Mouse (Mus musculus) left cerebral cortex, postnatal 10 days (tissue): ENCODE measurements around the gene Acan. TPM values are rescaled to one million over a fixed set of nuclear protein-coding genes. Genes with fewer than 3 reads are reported as not detected.

Experiments used
- DNase-seq, 2 experiments: peaks; one replicate each; pipeline ENCODE4 v3.0.0; 2021 to 2022; ENCODE audit warnings: low spot score in 2 of 2, mixed read lengths in 1 of 2; ENCODE audit errors: extremely low spot score in 1 of 2
- intact Hi-C: fragments of 180-260 bp; cut with DNase I; formaldehyde crosslinking; loops from one replicate; pipeline ENCODE4 v1.15.1; 2025
- total RNA-seq, 2 experiments: library from RNA; stranded (reverse); gene quantifications; 2 replicates each; pipeline ENCODE4 v1.2.3; 2021

Acan gene
- total RNA-seq, 2 experiments from 2014 or later, result 3.3 to 3.6 TPM

GRCm38 (mm10) chr7:79130843-79131444 is 77.7 kb downstream of the Acan start, which contains the start of gene Hapln3:
TSS of gene Hapln3 (minus strand) at chr7:79131018.
- intact Hi-C loops, result no loop called here
- peak in 1 of 2 experiments; percentile 74 for DNase-seq

GRCm38 (mm10) chr7:79133391-79133790 is 80.1 kb downstream of the Acan start:
- no peak for DNase-seq
- intact Hi-C loops, result no loop called here

GRCm38 (mm10) chr7:79139328-79139824 is 86.1 kb downstream of the Acan start:
- intact Hi-C loops, result no loop called here
- no peak for DNase-seq

- intact Hi-C loops, result loop anchor here (5.0 kb wide), 2 partner anchors 87 to 207 kb away; no protein-coding TSS in a partner anchor
- DNase-seq, result no peak
Observed at GRCm38 (mm10) chr7:79139891-79140591, 86.8 kb downstream of the Acan start.

- peak; percentile 72 to 85 for DNase-seq
- intact Hi-C loops, result loop anchor here (5.0 kb wide), 2 partner anchors 86 to 206 kb away; no protein-coding TSS in a partner anchor
Observed at GRCm38 (mm10) chr7:79140897-79141296, 87.6 kb downstream of the Acan start.

GRCm38 (mm10) chr7:79147011-79147837 is 93.9 kb downstream of the Acan start:
- intact Hi-C loops, result no loop called here
- DNase-seq, result no peak

GRCm38 (mm10) chr7:79147931-79148653 is 94.8 kb downstream of the Acan start:
- DNase-seq, result no peak
- intact Hi-C loops, result no loop called here

GRCm38 (mm10) chr7:79148711-79149266 is 95.5 kb downstream of the Acan start, which contains the start of gene Mfge8:
TSS of gene Mfge8 (minus strand) at chr7:79149060.
- intact Hi-C loops, result no loop called here

GRCm38 (mm10) chr7:79149522-79149921 is 96.2 kb downstream of the Acan start:
- intact Hi-C loops, result no loop called here
- DNase-seq, result no peak

More at GRCm38 (mm10) chr7:79148711-79149266, 95.5 kb downstream of the Acan start, which contains the start of gene Mfge8:
- peak; percentile 66 to 92 for DNase-seq

- intact Hi-C loops, result no loop called here
- no peak for DNase-seq
Observed at GRCm38 (mm10) chr7:79159406-79159805, 106.1 kb downstream of the Acan start.

Other genes with a start within 250 kb of the Acan start
- 1 to 10 TPM; 4.8 to 5.6 TPM for gene Det1, start 206.2 kb upstream of the Acan start, total RNA-seq
- 10 to 100 TPM; 30.7 to 34.3 TPM for gene Aen, start 157.6 kb upstream of the Acan start, total RNA-seq
- 1 to 10 TPM in 1 of 2 experiments, under 1 TPM in 1; 0.90 to 1.1 TPM for gene Isg20, start 140.1 kb upstream of the Acan start, total RNA-seq
- gene Hapln3, start 77.5 kb downstream of the Acan start, total RNA-seq, result 1 to 10 TPM; 8.7 to 9.0 TPM
- gene Mfge8, start 95.6 kb downstream of the Acan start, total RNA-seq, result 100 to 1,000 TPM; 148 to 163 TPM
- gene Abhd2, start 219.7 kb downstream of the Acan start, total RNA-seq, result 100 to 1,000 TPM; 121 to 124 TPM